Mouse (Mus musculus) heart, adult 2 months (tissue): ENCODE measurements around the gene Slc24a3. TPM values are rescaled to one million over a fixed set of nuclear protein-coding genes. Genes with fewer than 3 reads are reported as not detected.

Experiments
- DNase-seq, 2 experiments: peaks; one replicate each; pipeline ENCODE4 v3.0.0; 2021
- H3K27ac ChIP-seq: fragments of 200-600 bp; 2 replicates; pipeline ENCODE4 v1.8.1; 2022
- H3K27me3 ChIP-seq: fragments of 200-500 bp; 2 replicates; pipeline ENCODE4 v1.6.1; 2012; ENCODE audit warnings: mild to moderate bottlenecking, low read length, inconsistent platforms, mixed read lengths; ENCODE audit not compliant: control insufficient read depth, insufficient read depth
- H3K36me3 ChIP-seq: fragments of 200-500 bp; 2 replicates; pipeline ENCODE4 v1.6.1; 2012; ENCODE audit warnings: low read length, inconsistent platforms; ENCODE audit not compliant: control insufficient read depth, insufficient read depth
- H3K4me1 ChIP-seq: fragments of 200-500 bp; 2 replicates; pipeline ENCODE4 v1.6.1; 2011; ENCODE audit warnings: low read length; ENCODE audit not compliant: control insufficient read depth, insufficient read depth
- H3K4me3 ChIP-seq: fragments of 200-600 bp; 2 replicates; pipeline ENCODE4 v1.8.1; 2022
- H3K79me2 ChIP-seq: fragments of 200-500 bp; replicated peaks from 2 replicates; pipeline ENCODE4 v1.6.1; 2012; ENCODE audit warnings: mild to moderate bottlenecking, inconsistent platforms, low read length, moderate library complexity, mixed read lengths; ENCODE audit not compliant: control insufficient read depth, insufficient read depth
- H3K9ac ChIP-seq: fragments of 200-500 bp; 2 replicates; pipeline ENCODE4 v1.6.1; 2012; ENCODE audit warnings: low read depth, mild to moderate bottlenecking, control low read depth, inconsistent platforms, low read length, mixed read lengths
- CTCF ChIP-seq: fragments of 200-600 bp; IDR thresholded peaks from 2 replicates; pipeline ENCODE4 v1.8.1; 2022; ENCODE audit warnings: antibody characterized with exemption, mild to moderate bottlenecking, moderate library complexity
- EP300 ChIP-seq: fragments of 200-500 bp; IDR thresholded peaks from 2 replicates; pipeline ENCODE4 v1.6.1; 2011; ENCODE audit warnings: low read depth, low read length, control low read depth; ENCODE audit not compliant: insufficient read depth
- POLR2A ChIP-seq: fragments of 200-500 bp; IDR thresholded peaks from 2 replicates; pipeline ENCODE4 v1.6.1; 2011; ENCODE audit warnings: mild to moderate bottlenecking, low read depth, low read length, control low read depth; ENCODE audit not compliant: insufficient read depth
- WGBS: fragments of 180-500 bp; shearing (Covaris S2); methylation state at CpG from one replicate; pipeline ENCODE4 v1.1.7; 2018; 5-methylcytosine and 5-hydroxymethylcytosine counted together
- intact Hi-C: fragments of 180-260 bp; cut with DNase I; formaldehyde crosslinking; loops from one replicate; pipeline ENCODE4 v1.15.1; 2025
- polyA plus RNA-seq: library from polyadenylated mRNA; depleted of rRNA; stranded (reverse); fragments of >200 nt; gene quantifications from 2 replicates; pipeline ENCODE4 v1.2.3, GENCODE M21; 2012
- total RNA-seq, 2 experiments: library from RNA; stranded (reverse); gene quantifications; 2 replicates each; pipeline ENCODE4 v1.2.3; 2021

The Slc24a3 gene
- total and polyA plus RNA-seq, 3 experiments, result 2.7 to 3.6 (median 2.8) TPM

GRCm38 (mm10) chr2:145554722-145555252, 387.2 kb downstream of the Slc24a3 start:
- Histone ChIP-seq H3K9ac (no peak overlapping the region), H3K36me3 (no peaks in the 10 kb centered on the region), H3K4me1 (no peaks in the 10 kb centered on the region), H3K27me3 (no peaks in the 10 kb centered on the region), H3K79me2 (no peaks in the 10 kb centered on the region), H3K27ac (no peak overlapping the region), H3K4me3 (no peak overlapping the region)
- no peak for DNase-seq
- TF ChIP-seq POLR2A (no peak), CTCF (no peak), EP300 (no peak)
- 85% methylated on average over 2 of the region's 2 CpGs for WGBS
- intact Hi-C loops, result no loop called here

DNA sequence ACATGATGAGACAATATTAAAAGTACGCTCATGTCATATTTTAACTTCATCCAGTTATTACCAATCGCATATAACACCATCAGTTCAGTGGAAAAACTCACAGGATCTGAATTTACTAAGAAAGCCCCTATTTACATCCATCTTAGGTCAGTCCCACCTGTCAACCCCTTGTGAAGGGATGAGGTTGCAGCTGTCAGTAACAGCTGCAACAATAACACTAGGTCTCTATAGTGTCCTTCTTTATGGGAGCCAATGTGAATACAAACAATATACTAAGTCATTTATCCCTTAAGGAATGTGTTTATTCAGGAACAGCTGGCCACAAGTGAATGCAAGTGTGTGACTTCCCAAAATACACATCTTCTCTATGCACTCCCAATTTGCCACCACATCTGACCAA, 388.2 kb downstream of the Slc24a3 start:
- 70% methylated on average over 2 of the region's 2 CpGs for WGBS
- intact Hi-C loops, result loop anchor here (2.0 kb wide), 1 partner anchor 33 kb away; no protein-coding TSS in a partner anchor
- H3K27ac ChIP-seq, result no peak overlapping the region
- DNase-seq, result no peak
- no peaks in the 10 kb centered on the region for H3K36me3 ChIP-seq
- no peaks in the 10 kb centered on the region for H3K79me2 ChIP-seq
- no peak overlapping the region for H3K4me3 ChIP-seq
- TF ChIP-seq EP300, result no peak
- TF ChIP-seq POLR2A, result no peak
- no peak for TF ChIP-seq CTCF
- H3K9ac ChIP-seq, result no peak overlapping the region
- no peaks in the 10 kb centered on the region for H3K4me1 ChIP-seq
- no peaks in the 10 kb centered on the region for H3K27me3 ChIP-seq

DNA sequence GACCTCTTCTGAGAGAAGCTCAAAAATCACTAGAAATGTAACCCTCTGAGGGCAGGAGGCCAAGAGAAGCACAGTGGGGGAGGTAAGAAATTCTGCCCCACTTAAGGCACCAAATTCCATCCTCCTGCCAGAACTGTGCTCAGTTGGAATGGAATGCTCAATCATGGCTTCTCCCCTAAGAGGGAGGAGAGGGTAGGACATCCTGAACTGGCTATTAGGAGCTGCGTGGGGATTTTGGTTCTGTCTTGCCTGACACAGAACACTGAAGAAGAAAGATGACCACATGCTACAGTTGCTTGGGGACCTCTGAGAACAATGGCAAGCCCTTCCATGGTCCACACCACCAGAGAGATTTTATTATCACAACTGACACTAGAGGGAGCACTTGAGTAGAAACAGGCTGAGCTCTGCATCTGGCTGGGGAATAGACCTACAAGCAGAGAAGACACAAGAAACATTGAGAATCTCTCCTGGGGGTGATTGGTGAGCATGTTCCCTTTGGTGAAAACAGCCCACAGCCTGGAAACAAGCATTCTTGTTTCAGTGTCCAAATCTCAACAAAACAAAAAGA, 389.9 kb downstream of the Slc24a3 start:
- TF ChIP-seq CTCF, result peak; percentile 73
- TF ChIP-seq POLR2A, result no peak
- TF ChIP-seq EP300, result no peak
- no peaks in the 10 kb centered on the region for H3K36me3 ChIP-seq
- 27% methylated on average over 1 of the region's 1 CpGs for WGBS
- no peak overlapping the region for H3K4me3 ChIP-seq
- no peak overlapping the region for H3K9ac ChIP-seq
- no peak overlapping the region for H3K27ac ChIP-seq
- H3K79me2 ChIP-seq, result no peaks in the 10 kb centered on the region
- intact Hi-C loops, result loop anchor here (2.0 kb wide), 1 partner anchor 31 kb away; no protein-coding TSS in a partner anchor
- no peaks in the 10 kb centered on the region for H3K4me1 ChIP-seq
- DNase-seq, result no peak
- no peaks in the 10 kb centered on the region for H3K27me3 ChIP-seq

DNA sequence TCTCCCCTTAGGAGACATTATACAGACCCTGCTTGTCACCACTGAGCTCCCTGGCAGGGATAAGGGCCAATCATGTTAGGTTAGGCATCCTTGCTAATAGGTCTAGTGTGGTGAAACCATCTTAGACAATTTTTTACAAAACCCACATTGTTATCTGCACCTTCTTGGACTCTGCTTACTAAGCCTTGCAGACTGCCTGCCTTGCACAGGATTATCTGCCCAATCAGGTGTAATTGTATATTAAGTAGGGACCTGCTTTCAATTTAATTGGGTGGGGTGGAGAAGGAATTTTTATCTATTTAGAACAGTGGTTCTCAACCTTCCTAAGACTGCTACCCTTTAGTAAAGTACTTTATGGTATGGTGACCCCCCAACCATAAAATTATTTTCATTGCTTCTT, 394.9 kb downstream of the Slc24a3 start:
- intact Hi-C loops, result no loop called here
- H3K4me1 ChIP-seq, result no peaks in the 10 kb centered on the region
- no peaks in the 10 kb centered on the region for H3K36me3 ChIP-seq
- no peaks in the 10 kb centered on the region for H3K27me3 ChIP-seq
- no peak overlapping the region for H3K4me3 ChIP-seq
- no peak for TF ChIP-seq EP300
- no peak for TF ChIP-seq POLR2A
- TF ChIP-seq CTCF, result no peak
- H3K27ac ChIP-seq, result no peak overlapping the region
- H3K79me2 ChIP-seq, result no peaks in the 10 kb centered on the region
- no peak for DNase-seq
- H3K9ac ChIP-seq, result no peak overlapping the region

DNA sequence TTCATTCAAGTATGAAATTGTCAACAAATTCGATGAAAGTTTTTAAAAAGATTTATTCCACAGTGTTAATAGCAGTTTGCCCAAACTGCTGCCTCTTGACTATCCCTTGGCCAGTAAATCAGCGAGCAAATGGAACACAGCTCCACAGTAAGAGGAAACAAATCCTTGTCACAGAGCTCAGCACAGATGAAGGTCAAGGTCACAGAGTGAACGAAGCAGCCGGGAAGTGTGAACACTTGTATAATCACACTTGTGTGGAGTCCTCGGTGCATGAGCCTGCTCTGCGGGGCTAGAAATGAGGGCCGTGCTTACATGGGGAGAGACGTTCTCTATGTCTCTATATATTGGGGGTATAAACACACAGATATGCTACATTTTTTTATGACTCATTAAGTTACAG, 397.0 kb downstream of the Slc24a3 start:
- Histone ChIP-seq H3K4me1 (no peaks in the 10 kb centered on the region), H3K4me3 (no peak overlapping the region), H3K27me3 (no peaks in the 10 kb centered on the region), H3K27ac (no peak overlapping the region), H3K36me3 (no peaks in the 10 kb centered on the region), H3K79me2 (no peaks in the 10 kb centered on the region), H3K9ac (no peak overlapping the region)
- TF ChIP-seq CTCF, result no peak
- TF ChIP-seq POLR2A, result no peak
- no peak for TF ChIP-seq EP300
- intact Hi-C loops, result no loop called here
- DNase-seq, result no peak
- 60% methylated on average over 8 of the region's 8 CpGs for WGBS

- Histone ChIP-seq H3K9ac (no peak overlapping the region), H3K4me3 (no peak overlapping the region), H3K36me3 (no peaks in the 10 kb centered on the region), H3K4me1 (no peaks in the 10 kb centered on the region), H3K27me3 (no peaks in the 10 kb centered on the region), H3K27ac (no peak overlapping the region), H3K79me2 (no peaks in the 10 kb centered on the region)
- DNase-seq, result no peak
- WGBS, result 63% methylated on average over 2 of the region's 2 CpGs
- intact Hi-C loops, result no loop called here
- TF ChIP-seq POLR2A, result no peak
- TF ChIP-seq CTCF, result no peak
- no peak for TF ChIP-seq EP300
Measured at GRCm38 (mm10) chr2:145566904-145567303, 399.4 kb downstream of the Slc24a3 start.
